Mouse (Mus musculus) olfactory bulb, adult 2 months (tissue): ENCODE data around the gene Traf3ip3.

Experiments
- CTCF ChIP-seq: fragments of 200-500 bp; IDR thresholded peaks from 2 replicates; pipeline ENCODE4 v1.5.1; 2012; ENCODE audit warnings: low read depth, mild to moderate bottlenecking, low read length, moderate library complexity; ENCODE audit not compliant: insufficient read depth
- POLR2A ChIP-seq: fragments of 200-500 bp; IDR thresholded peaks from 2 replicates; pipeline ENCODE4 v1.6.1; 2012; ENCODE audit warnings: mild to moderate bottlenecking, low read depth, low read length, moderate library complexity; ENCODE audit not compliant: insufficient read depth

DNA sequence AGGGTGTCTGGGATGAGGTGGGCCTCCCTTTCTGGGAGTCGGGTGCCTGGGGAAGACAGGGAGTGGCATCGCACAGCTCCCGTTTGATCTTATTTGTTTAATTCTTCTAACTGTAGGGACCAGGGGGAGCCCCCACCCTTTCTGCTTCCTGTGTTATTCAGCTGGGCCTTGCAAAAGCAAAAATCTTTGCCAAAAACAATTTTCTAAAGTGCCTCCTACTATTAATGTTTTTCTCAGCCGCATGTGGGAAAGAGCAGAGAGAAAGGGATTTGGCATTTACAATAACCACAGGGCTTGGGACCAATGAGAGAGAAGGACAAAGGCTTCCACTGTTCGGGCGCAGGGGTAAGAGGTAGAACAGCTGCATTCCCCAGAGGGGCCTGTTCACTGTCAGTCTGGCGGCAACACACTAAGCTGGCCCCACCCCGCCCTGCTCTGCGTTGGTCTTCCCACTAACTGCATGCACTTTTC lies 12.3 kb downstream of the Traf3ip3 start:
- no peak for TF ChIP-seq POLR2A
- no peak for TF ChIP-seq CTCF
